Mouse (Mus musculus) adrenal gland, postnatal 25 days (tissue): ENCODE measurements at regions not wholly inside any gene's neighbourhood (a gene's known extent, or its start where the extent isn't known, plus 50 kb on each side); places are given as distances from the start of the nearest gene placed in this dataset.

Source experiments
- DNase-seq: peaks from one replicate; pipeline ENCODE4 v3.0.0; 2021; ENCODE audit warnings: mixed read lengths

- no peak for DNase-seq
These were observed 62.0 kb downstream of the Tpra1 start for GRCm38 (mm10) chr6:88964071-88964470.

DNA sequence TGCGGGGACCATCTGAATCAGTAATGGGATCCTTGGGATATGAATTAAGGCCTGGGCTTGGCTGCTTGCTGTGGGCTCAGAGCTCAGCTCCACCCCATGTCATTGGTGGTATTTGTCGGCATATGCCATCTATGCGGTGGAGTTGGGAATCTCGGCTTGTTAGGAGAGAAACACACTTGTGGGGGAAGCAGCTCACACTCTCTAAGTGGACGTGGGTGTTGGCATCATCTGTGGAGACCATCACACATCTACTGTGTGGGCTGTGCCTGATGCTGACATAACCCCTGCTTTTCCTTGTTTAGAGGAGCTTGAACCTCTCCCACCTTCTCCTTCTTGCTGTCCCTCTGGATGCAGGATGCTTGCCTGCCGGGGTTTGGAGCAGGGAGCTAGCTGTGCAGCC lies 62.9 kb downstream of the Tpra1 start:
- no peak for DNase-seq

- no peak for DNase-seq
These were observed 63.5 kb downstream of the Tpra1 start for GRCm38 (mm10) chr6:88965361-88966226.

DNA sequence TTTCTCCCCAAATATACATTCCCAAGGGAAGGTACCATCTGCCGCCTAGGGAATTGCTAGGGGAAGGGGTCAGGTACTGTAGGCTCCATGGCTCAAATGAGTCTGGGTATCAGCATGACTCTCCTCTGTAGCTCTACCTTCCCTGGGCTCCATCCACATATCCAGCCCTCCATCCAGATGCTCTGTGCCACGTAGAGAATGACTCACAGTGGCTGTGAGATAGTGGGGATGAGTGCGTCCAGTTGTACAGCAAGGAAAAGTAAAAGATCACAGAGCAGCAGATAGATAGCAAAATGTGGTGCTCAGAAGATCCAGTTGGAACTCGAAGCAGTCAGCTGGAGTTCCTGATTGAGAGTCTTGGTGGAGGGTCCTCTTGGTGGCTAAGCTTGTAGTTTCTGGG lies 64.5 kb downstream of the Tpra1 start:
- no peak for DNase-seq

GRCm38 (mm10) chr6:88968842-88969241 lies 66.8 kb downstream of the Tpra1 start:
- no peak for DNase-seq

DNA sequence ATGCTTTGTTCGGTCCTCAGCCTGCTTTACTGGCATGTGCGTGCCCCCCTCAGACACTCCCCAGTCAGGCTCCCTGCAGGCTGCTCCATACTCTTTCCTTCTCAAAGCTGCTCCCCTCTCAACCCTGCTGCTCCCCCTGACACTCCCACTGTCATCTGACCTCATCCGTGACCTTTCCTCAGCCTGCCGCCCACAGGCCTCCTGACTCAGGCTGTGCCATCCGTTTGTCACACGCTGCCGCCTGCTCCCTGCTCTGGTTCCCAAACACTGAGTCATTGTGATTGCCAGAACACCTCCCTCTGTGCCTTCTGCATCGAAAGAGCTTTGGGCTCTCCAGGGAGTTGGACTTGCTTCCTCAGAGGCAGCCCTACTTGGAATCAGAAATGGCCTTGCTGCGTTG lies 69.7 kb downstream of the Tpra1 start:
- DNase-seq = peak; percentile 70

- DNase-seq = no peak
These were observed 72.4 kb downstream of the Tpra1 start for GRCm38 (mm10) chr6:88974457-88974856.

GRCm38 (mm10) chr6:88976581-88976980 lies 74.5 kb downstream of the Tpra1 start:
- DNase-seq = no peak

DNA sequence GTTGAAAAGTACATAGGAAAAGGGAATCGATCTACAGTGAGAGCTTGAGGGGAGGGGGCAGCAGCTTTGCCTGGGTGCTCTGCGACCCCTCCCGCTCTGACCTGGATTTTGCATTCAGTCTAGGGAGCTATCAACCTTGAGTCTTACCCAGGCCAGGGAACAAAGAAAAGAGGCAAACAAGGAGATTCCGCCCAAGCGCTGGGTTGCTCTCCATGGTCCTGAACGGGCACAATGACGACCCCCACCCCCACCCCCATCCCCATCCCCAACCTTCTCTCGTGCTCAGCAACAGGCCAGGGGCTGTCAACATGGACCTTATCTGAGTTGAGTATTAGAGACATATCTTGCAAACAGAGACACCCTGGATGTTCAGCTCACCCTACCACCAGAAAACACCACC lies 74.9 kb downstream of the Tpra1 start:
- no peak for DNase-seq

- no peak for DNase-seq
These were observed 76.9 kb downstream of the Tpra1 start for GRCm38 (mm10) chr6:88978970-88979369.

DNA sequence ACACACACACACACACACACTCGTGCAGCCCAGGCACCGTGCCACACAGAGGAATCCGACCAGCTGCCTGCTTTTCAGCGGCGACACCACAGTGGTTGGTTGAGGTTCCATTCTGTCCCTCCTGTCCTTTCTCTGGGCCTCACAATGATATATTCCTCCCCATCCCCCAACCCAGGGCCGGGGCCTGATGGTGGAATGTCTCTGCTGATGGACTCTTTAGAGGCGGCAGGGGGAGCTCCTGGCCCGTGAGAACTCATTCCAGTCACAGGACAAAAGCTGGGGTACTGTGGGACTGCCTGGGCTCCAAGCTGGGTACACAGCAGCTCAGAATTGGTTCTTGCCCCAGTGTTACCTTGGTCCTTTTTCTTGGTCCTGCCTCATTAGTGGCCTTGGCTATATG lies 78.1 kb downstream of the Tpra1 start:
- peak; percentile 61 for DNase-seq

DNA sequence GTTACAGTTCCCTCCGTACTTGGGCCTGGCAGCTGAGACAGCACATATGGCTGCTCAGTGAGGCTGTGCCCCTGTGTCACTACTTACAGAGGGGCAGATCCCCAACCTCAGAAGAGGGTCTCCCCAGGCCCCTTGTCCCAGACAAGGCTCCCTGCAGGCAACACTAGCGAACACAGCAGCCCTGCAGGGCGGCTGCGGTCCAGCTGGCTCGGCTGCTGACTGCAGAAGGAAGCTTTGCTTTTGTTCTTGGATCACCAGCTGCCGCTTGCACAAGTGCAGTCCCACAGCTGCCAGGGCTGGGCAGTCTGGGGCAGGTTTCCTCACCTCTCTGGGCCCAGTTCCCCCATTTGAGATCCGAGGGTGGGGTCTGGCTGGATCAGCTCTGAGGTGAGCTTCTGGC lies 79.5 kb downstream of the Tpra1 start:
- DNase-seq = no peak

- DNase-seq = no peak
These were observed 82.1 kb downstream of the Tpra1 start for GRCm38 (mm10) chr6:88984170-88984569.

DNA sequence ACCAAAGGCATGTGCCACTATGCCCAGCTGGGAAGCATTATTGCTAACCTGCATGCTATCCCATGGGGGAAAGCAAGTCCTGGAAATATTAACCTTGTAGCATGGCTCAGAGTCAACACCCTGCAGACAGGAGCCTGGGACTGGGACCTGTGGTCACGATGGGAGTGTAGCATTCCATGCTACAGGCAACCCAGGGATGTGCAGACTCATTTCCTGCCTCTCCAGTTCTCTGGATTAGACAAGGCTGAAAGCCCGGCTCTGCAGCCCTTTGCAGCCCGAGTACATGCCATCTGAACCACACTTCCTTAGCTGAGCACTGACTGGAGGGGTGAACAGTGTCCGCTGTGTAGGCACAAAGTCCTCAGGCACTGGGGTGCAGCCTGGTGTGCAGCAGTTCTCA lies 82.8 kb downstream of the Tpra1 start:
- no peak for DNase-seq

DNA sequence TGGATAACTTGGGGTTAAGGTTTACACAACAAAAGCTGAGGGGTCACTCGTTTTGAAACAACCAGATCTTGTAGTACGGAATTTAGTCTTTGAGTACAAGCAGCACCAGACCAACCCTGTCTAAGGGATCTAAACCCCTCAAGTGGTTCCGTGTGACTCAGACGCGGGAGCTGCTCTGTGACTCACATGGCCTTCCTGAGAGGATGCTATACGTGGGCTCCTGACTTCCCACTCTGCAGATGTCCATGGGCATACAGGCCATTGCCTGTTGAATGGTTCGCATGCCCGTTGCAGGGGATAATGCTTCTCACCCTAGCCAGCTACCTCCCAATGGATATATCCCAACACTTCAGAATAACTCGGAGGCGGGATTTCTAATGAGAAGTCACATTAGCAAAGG lies 86.5 kb downstream of the Tpra1 start:
- no peak for DNase-seq

GRCm38 (mm10) chr6:88989617-88990299 lies 87.7 kb downstream of the Tpra1 start:
- DNase-seq = no peak

GRCm38 (mm10) chr6:88990300-88990685 lies 88.2 kb downstream of the Tpra1 start:
- no peak for DNase-seq

DNA sequence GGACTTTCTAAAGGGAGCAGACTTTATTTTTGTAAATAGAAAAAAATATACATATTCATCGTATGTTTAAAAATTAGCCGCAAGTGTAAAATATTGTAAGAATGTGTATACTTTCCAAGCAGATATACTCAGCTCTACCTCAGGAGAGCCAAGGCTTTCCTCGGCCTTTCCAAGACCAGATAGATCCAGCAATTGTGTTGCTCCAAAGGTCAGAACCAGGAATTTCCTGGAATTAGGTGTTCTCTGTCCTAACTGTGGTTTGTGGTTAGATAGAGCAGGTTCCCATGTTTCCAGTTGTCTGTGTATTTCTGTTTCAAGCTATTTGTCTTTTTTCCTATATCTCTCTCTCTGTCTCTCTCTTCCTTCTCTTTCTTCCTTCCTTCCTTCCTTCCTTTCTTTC lies 93.0 kb downstream of the Tpra1 start:
- no peak for DNase-seq

GRCm38 (mm10) chr6:88998927-88999722 lies 97.1 kb downstream of the Tpra1 start:
- no peak for DNase-seq

GRCm38 (mm10) chr6:89000359-89000758 lies 98.3 kb downstream of the Tpra1 start:
- no peak for DNase-seq

DNA sequence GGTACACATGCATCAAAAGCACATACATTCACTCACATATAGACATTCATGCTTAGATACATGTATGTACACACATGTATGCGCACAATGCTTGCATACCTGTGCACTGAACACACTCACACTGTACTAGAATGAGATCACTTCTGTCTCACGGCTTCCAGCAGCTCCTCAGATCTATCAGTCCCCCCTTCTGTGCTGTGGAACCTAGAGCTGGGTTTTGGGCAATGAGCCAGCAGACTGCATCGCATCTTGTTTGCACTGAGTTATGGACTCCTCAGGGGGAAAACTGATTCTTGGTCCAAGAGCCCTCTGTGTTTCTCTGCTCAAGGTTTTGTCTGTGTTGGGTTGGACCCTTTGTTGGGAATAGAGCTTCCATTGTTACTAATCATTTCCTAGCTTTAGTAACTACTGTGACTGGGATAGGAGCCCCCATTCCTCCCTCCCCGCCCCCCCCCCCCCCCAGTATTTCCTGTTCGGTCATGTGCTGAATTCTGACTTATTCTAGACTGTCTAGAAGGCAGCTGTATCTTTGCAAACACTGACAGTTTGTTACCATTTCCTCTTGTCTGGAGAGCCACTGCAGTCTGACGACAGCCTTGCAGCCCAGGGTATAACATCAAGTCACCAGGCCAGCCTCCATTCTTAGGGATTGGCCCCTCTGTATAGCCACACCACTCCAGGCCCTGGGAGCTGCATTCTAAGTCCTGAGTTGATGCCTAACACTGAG lies 101.3 kb downstream of the Tpra1 start:
- no peak for DNase-seq

DNA sequence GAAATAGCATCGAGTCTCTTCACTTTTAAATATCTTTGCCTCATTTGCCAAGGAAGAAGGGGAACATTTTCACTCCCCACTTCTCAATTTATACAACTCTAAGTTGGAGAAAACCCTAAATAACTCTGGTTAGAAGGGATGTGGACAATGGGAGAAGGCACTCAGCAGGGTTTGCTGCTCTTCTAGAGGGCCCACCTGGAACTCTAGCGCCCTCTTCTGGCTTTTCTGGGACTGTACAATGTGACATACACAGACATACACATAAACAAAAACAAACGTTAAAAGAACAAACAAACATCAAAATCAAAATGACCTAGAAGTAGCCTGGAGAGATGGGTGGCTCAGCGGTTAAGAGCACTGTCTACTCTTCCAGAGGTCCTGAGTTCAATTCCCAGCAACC lies 103.0 kb downstream of the Tpra1 start:
- DNase-seq = no peak
